Mouse (Mus musculus) limb, embryonic 11.5 days (tissue): ENCODE data around the gene Elmod1. TPM values are rescaled to one million over a fixed set of nuclear protein-coding genes. Genes with fewer than 3 reads are reported as not detected.
"Not testable (repeated sequence)": the region's sequence is repeated elsewhere in the genome, so short reads cannot be mapped to it uniquely, and the experiment has no call there.

Source experiments
- ATAC-seq: fragments of 200-750 bp; cut with Nextera tagmentation; 2 replicates; pipeline ENCODE4 v1.8.0; 2017; ENCODE audit warnings: low read depth; ENCODE audit not compliant: insufficient number of reproducible peaks, low FRiP score, low TSS enrichment
- DNase-seq: peaks from one replicate; pipeline ENCODE4 v3.0.0-alpha.2; 2015; ENCODE audit warnings: low spot score
- H3K27ac ChIP-seq: fragments of 300-500 bp; sonication (generic); replicated peaks from 2 replicates; pipeline ENCODE4 v1.5.1; 2014; ENCODE audit warnings: low read depth, mild to moderate bottlenecking, low read length
- H3K27me3 ChIP-seq: fragments of 300-500 bp; sonication (generic); 2 replicates; pipeline ENCODE4 v1.6.1; 2014; ENCODE audit warnings: mild to moderate bottlenecking, low read length, mixed read lengths; ENCODE audit not compliant: control insufficient read depth, insufficient read depth
- H3K36me3 ChIP-seq: fragments of 300-500 bp; sonication (generic); 2 replicates; pipeline ENCODE4 v1.6.1; 2014; ENCODE audit warnings: mild to moderate bottlenecking, low read length, moderate library complexity, mixed read lengths; ENCODE audit not compliant: control insufficient read depth, insufficient read depth
- H3K4me1 ChIP-seq: fragments of 300-500 bp; sonication (generic); 2 replicates; pipeline ENCODE4 v1.6.1; 2014; ENCODE audit warnings: low read length, mixed read lengths; ENCODE audit not compliant: control insufficient read depth, insufficient read depth
- H3K4me2 ChIP-seq: fragments of 300-500 bp; sonication (generic); 2 replicates; pipeline ENCODE4 v1.6.1; 2014; ENCODE audit warnings: low read depth, mild to moderate bottlenecking, moderate library complexity; ENCODE audit not compliant: severe bottlenecking
- H3K4me3 ChIP-seq: fragments of 300-500 bp; sonication (generic); 2 replicates; pipeline ENCODE4 v1.5.1; 2014; ENCODE audit warnings: low read depth, low read length
- H3K9ac ChIP-seq: fragments of 300-500 bp; sonication (generic); 2 replicates; pipeline ENCODE4 v1.6.1; 2014; ENCODE audit warnings: mild to moderate bottlenecking, low read length
- H3K9me3 ChIP-seq: fragments of 300-500 bp; sonication (generic); 2 replicates; pipeline ENCODE4 v1.6.1; 2016; ENCODE audit warnings: low read length; ENCODE audit not compliant: control insufficient read depth
- WGBS: fragments of 180-500 bp; shearing (Covaris S2); extraction: QIAGEN DNeasy Blood & Tissue Kit; methylation state at CpG from one replicate; pipeline ENCODE4 v1.1.7; 2014; 5-methylcytosine and 5-hydroxymethylcytosine counted together
- polyA plus RNA-seq: library from polyadenylated mRNA; unstranded; fragments of >200 nt; fragmentation: Nextera tagmentation; extraction: Ambion mirVana; gene quantifications from 2 replicates; pipeline ENCODE4 v1.2.1, GENCODE M21; 2014

The Elmod1 gene
- 0.29 and 0.50 TPM in 2 replicates for polyA plus RNA-seq

DNA sequence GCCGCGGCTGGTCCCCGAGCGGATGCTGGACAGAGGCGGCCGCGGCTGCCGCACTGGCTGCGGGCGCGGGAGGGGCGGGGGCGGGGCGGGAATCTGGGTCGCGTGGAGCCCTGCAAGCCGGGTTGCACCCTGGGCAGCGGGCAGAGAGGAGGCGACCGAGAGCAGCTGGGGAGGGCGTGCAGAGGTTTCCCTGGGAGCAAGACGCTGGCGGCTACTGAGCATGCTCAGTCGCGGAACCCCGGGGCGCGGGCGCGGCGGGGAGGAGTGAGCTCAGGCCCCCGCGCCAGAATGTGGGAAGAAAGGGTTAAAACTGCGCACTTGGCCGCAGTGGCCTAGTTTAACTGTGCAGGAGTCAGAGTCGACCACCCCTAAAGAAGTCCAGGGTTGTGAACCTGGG lies at the start of gene Elmod1:
Gene Elmod1 (minus strand): TSS at position 180 of the 397 bp plus-strand sequence.
- H3K36me3 ChIP-seq: no peaks in the 10 kb centered on the region
- under 1% methylated on average over 36 of the region's 36 CpGs for WGBS
- H3K9me3 ChIP-seq: no peaks in the 10 kb centered on the region
- DNase-seq (no peak), ATAC-seq (0 out of 2 replicates have a peak, but pooled peaks have one; percentile 47)
- H3K27me3 ChIP-seq: peaks cover 13% of the 10 kb centered on the region
- H3K9ac ChIP-seq: peak within 1 kb of the TSS; percentile 47
- H3K4me2 ChIP-seq: peak within 1 kb of the TSS; percentile 95
- H3K4me3 ChIP-seq: peak within 1 kb of the TSS; percentile 56
- H3K27ac ChIP-seq: no peak within 1 kb of the TSS
- peaks cover 3% of the 10 kb centered on the region; the same call in 1 of the 2 replicates for H3K4me1 ChIP-seq

DNA sequence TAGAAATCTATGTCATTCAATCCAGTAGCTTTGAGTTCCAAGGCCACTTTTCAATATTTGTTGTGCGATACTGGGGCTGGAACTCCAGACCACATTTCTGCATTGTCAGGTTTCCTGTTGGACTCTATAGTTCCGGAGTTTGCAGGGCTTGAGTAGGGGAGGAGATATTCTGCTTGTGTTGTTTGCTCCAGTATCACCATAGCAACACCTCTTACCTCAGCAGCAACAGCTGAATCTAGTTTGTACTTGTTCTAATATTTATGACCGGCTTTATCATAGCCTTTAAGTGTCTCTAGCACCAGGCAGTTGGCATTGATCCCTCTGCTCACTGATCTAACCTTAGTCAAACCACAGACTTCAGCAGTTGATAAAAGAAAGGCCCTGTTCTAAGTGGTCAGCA lies 47.7 kb upstream of the Elmod1 start:
- no peaks in the 10 kb centered on the region for H3K36me3 ChIP-seq
- no peak overlapping the region for H3K27ac ChIP-seq
- ATAC-seq: no peak
- H3K9ac ChIP-seq: no peak overlapping the region
- no peak overlapping the region for H3K4me2 ChIP-seq
- no peak for DNase-seq
- no peaks in the 10 kb centered on the region for H3K9me3 ChIP-seq
- no peak overlapping the region for H3K4me3 ChIP-seq
- H3K4me1 ChIP-seq: no peaks in the 10 kb centered on the region
- WGBS: 61% methylated on average over 3 of the region's 3 CpGs
- no peaks in the 10 kb centered on the region for H3K27me3 ChIP-seq

DNA sequence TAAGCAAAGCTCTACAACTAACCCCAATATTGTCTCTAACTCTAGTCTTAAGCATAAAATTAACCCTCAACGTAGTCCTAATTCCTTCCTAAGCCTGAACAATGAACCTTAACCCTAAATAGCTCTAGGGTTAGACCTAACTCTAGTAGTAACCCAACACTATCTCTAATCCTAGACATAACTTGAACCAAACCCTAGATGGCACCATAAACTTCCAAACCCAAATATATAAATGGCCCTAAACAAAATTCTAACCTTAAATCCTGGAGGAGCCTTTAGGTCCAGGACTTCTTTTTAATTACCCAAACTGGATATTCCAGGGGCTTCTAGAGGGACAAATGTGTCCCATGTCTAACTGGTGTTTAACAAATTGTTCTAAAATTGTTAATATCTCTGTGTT lies 19.4 kb upstream of the Elmod1 start:
- H3K9ac ChIP-seq: no peak overlapping the region
- H3K4me3 ChIP-seq: no peak overlapping the region
- no peak overlapping the region for H3K27ac ChIP-seq
- no peak overlapping the region for H3K4me2 ChIP-seq
- no peak for DNase-seq
- H3K27me3 ChIP-seq: no peaks in the 10 kb centered on the region
- ATAC-seq: no peak
- H3K9me3 ChIP-seq: no peaks in the 10 kb centered on the region
- WGBS: 62% methylated on average over 1 of the region's 1 CpGs
- no peaks in the 10 kb centered on the region for H3K36me3 ChIP-seq
- no peaks in the 10 kb centered on the region for H3K4me1 ChIP-seq

DNA sequence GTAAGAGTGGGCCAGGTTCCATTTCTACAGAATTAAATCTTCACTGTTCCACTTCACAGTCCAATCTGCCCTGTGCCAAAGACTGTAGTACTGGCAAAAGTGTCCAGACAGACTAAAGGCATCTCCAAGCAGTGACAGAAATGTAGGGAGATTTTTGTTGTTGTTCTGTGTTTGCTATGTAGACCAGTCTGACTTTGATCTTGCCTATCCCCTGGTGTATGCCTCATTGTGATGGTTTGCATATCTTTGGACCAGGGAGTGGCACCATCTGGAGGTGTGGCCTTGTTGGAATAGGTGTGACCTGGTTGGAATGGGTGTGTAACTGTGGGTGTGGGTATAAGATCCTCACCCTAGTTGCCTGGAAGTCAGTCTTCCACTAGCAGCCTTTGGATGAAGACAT lies 17.5 kb upstream of the Elmod1 start:
- not testable (repeated sequence) for H3K27me3 ChIP-seq, ATAC-seq, H3K36me3 ChIP-seq

DNA sequence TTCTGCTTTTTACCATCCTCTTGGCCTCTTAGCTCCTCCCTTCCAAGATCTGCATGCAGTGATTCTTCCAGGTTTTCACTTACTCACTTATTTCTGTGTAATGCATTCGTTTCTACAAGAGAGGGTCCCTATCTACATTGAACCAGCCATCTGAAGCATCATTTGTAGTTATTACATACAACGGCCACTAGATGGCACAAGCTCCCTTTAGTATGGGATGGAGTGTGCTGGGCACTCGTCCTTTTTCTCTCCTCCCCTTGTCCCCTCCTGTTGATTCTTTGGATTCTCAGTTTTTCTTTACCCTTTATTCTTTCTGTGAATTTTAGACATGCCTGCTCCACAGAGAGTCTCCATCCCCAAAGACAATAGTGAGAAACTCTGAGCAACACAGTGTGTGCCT lies 15.8 kb upstream of the Elmod1 start:
- Histone ChIP-seq H3K27me3 (no peaks in the 10 kb centered on the region), H3K4me3 (no peak overlapping the region), H3K9me3 (no peaks in the 10 kb centered on the region), H3K4me2 (no peak overlapping the region), H3K9ac (no peak overlapping the region), H3K36me3 (no peaks in the 10 kb centered on the region), H3K27ac (no peak overlapping the region), H3K4me1 (no peaks in the 10 kb centered on the region)
- ATAC-seq: no peak
- 3% methylated on average over 3 of the region's 3 CpGs for WGBS
- DNase-seq: peak; percentile 63

More for the DNA sequence above, 17.5 kb upstream of the Elmod1 start:
- not testable (repeated sequence) for H3K4me1 ChIP-seq, H3K9me3 ChIP-seq, H3K4me3 ChIP-seq, H3K9ac ChIP-seq, DNase-seq, H3K4me2 ChIP-seq, H3K27ac ChIP-seq

DNA sequence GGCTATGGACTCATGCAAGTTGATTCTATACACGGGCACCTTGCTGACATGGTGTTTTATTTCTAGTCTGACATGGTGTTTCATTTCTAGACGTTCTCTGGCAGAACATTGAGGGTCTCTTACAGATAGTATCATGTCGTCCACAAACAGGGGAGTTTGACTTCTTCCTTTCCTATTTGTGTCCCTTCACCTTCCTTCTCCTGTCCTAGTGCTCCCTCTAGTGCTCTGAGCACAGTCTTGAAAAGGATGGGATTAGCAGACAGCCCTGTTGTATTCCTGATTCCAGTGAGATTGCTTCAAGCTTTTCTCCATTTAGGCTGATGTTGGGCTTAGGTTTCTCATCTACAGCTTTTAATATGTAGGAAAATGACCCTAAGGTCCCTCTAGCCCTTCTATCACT lies 11.9 kb upstream of the Elmod1 start:
- Histone ChIP-seq H3K9me3 (no peaks in the 10 kb centered on the region), H3K9ac (no peak overlapping the region), H3K4me1 (no peaks in the 10 kb centered on the region), H3K4me3 (no peak overlapping the region), H3K27me3 (no peaks in the 10 kb centered on the region), H3K4me2 (no peak overlapping the region), H3K27ac (no peak overlapping the region), H3K36me3 (no peaks in the 10 kb centered on the region)
- DNase-seq (peak; percentile 29), ATAC-seq (no peak)
- WGBS: 48% methylated on average over 3 of the region's 3 CpGs

DNA sequence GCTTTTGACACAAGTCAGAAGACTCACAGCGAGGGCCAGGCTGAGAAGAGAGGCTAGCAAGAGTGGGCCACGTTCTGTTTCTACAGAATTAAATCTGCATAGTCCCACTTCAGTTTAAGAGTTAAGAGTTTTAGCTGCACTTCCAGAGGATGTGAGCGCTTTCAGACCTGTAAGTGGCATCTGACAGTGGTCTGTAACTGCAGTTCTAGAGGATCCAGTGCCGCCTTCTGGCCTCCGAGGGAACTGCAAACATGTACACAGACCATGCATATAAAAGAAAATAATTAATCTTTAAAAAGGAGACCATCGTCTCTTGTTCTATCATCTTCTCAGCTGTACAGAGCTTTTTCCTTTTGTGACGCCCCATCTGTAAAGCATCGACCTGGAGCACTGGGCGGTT lies 9.8 kb upstream of the Elmod1 start:
- 34% methylated on average over 9 of the region's 9 CpGs for WGBS
- no peak overlapping the region for H3K27ac ChIP-seq
- no peaks in the 10 kb centered on the region for H3K27me3 ChIP-seq
- no peaks in the 10 kb centered on the region for H3K36me3 ChIP-seq
- no peak for ATAC-seq
- H3K4me1 ChIP-seq: no peaks in the 10 kb centered on the region
- peak; percentile 82 for DNase-seq
- H3K9me3 ChIP-seq: no peaks in the 10 kb centered on the region
- H3K9ac ChIP-seq: no peak overlapping the region
- H3K4me3 ChIP-seq: no peak overlapping the region
- no peak overlapping the region for H3K4me2 ChIP-seq

DNA sequence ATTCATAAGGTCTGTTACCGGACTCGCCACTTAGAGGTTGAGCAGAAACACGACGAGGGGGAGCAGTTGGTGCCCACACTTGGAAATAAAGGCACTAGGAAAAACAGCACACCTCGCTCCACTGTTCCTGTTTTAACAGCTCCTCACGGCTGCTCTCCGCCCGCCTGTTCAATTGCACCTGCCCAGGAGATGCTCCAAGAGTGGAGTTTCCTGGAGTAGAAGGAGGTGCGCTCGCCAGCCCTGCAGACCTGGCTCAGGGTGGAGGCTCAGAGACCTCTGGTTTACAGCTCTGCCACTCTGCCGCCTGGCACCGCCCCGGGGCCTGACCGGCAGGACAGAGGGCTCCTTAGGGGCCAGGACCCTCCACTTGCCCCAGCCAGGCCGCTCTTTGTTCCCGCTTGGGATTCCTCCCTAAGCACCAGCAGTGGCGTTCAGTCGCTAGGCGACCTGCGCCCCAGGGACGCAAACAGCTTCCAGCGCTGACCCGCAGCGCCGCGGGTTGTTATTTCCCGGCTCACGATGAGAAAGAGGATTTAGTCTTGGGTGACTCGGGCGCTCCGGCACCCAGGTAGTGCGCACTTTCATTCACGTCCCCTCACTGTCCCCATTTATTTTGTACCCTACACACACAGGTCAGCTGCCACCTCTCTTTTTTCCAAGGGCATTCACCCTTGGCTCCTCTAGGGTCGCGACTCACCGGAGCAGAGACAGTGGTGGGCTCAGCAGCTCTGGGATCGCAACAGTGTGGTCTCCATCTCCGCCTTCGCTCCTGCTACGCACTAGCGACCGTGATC lies 576 bp downstream of the Elmod1 start:
- Histone ChIP-seq H3K27ac (no peak overlapping the region), H3K36me3 (no peaks in the 10 kb centered on the region), H3K4me2 (peak overlapping the region; percentile 95), H3K4me1 (peaks cover 3% of the 10 kb centered on the region; the same call in 1 of the 2 replicates), H3K9ac (peak overlapping the region; percentile 47), H3K4me3 (peak overlapping the region; percentile 56), H3K9me3 (no peaks in the 10 kb centered on the region), H3K27me3 (peaks cover 13% of the 10 kb centered on the region)
- peak; percentile 31; the same call in 1 of the 2 replicates for ATAC-seq
- under 1% methylated on average over 42 of the region's 42 CpGs for WGBS
- peak; percentile 66 for DNase-seq
